Mouse (Mus musculus) cerebellum, adult 2 months (tissue): Measurements from ENCODE around the gene Kncn.

Experiments
- CTCF ChIP-seq: fragments of 200-500 bp; IDR thresholded peaks from 2 replicates; pipeline ENCODE4 v1.5.1; 2011; ENCODE audit warnings: low read depth, mild to moderate bottlenecking, control low read depth, low read length, moderate library complexity, borderline replicate concordance; ENCODE audit not compliant: insufficient read depth
- POLR2A ChIP-seq: fragments of 200-500 bp; IDR thresholded peaks from 2 replicates; pipeline ENCODE4 v1.6.1; 2011; ENCODE audit warnings: low read length, control low read depth, borderline replicate concordance; ENCODE audit not compliant: insufficient read depth

DNA sequence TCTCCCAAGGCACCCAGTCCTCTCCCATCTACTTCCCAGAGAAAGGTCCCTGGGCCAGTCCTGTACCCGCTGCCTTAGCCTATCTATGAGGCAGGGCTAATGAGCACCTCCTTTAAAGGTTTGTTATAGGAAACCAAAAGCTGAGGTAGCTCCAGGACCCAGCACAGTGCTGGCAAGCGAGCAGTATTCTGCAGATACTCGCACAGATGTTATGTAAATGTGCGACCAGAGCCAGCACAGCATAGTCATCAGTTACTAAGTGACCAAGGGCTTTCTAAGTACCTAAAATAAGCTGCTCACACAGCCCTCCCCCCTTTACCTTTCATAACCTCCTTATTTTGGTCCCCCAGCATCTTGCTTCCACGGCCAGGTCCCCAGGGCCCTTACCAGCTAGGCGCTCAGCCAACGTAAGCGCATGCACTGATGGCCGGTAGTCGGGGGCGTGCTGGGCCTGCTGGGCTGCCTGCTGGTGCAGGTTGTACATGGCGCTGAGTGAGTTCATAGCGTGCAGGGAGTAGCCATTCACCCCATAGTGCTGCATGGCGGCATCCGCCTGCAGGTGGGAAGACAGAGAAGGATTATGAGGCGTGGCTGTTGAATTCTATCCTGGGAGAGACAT is 39.2 kb downstream of the Kncn start:
- no peak for TF ChIP-seq CTCF
- TF ChIP-seq POLR2A: no peak
